Mouse (Mus musculus): ENCODE results near the gene Dock1.
A peak's percentile ranks its signal among the peaks of the same experiment; 100 is the strongest.

The Dock1 gene

DNA sequence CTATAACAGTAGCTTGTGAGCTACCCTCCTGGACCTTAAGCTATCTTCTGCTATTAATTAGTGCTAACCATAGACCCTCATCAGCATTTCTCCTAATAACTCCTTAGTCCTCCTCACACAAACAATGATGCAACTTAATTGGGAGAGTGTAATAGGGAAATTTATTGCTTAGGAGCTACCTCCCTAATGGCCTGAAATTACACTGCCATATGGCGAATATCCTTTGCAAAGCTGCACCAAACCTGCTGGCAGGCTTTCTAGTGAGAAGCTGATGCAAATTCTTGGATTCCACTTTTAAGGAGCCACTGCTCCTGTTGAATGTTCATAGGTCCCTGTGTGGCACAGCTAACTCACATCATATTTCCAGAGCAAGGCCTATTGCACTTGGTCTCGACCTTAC, 320.5 kb downstream of the Dock1 start:
- DNase-seq = no peak

DNA sequence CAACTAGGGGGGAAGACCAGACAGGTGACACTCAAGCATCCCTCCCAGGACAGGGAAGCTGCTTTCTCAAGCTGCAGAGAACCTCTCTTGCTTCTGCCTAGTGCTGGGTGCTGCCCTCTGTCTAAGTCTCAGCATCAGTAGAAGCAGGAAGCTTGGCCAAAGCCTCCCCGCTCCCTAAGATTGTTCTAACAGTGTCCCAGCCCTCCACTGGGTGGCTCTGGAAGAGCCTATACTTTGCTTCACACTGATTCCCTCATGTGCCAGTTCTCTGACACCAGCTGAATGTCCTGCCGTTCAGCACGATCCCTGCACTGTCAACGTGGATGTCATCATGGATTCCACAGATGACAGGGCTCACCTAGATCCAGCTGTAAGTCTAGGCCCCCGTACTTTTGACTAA, 324.5 kb downstream of the Dock1 start:
- DNase-seq = no peak

- no peak for DNase-seq
These were observed 331.8 kb downstream of the Dock1 start for GRCm38 (mm10) chr7:135002216-135002615.

DNA sequence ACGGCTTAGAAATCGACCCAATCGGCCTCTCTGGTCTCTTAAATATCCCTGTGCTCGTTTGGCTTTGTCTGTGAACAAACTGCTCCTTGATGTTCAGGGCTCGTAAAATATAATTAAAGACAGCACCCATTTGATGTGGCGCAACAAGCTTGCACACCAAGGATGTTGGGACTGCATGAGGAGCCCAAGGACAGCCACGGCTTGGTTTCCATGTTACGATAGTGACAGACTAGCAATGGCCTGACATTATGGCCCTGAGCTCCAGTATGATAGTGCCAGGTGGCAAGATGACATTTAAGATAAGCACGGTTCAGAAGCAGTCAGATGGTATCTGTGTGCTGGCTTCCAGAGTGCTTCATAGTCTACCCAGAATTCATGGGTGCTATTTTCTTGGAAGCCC, 332.4 kb downstream of the Dock1 start:
- DNase-seq = no peak

DNA sequence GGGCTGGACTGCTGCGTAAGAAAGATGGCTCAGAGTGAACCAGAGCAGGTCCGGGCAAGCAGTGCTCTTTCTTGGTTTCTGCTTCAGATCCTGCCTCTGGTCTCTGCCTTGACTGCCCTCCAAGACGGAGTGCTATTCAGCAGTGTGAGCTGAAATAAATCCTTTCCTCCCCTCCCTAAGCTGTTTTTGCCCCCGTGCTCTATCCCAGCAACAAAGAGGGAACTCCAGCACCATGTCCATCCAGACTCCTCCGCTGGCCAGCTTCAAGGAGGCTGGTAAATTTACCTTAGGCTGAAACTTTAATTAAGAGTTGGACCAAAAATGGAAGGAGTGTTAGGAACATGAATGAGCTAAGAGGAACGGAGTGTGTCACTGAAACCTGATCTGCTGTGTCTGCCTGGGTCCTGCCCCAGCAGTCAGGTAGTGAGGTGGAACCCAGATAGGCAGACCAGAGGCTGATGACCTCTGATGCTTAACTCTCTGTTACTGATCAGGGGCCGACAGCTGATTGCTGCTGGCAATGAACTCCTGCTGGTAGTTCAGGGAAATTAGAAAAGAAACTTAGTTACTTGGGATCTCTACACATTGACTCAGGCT, 335.6 kb downstream of the Dock1 start:
- DNase-seq = no peak

DNA sequence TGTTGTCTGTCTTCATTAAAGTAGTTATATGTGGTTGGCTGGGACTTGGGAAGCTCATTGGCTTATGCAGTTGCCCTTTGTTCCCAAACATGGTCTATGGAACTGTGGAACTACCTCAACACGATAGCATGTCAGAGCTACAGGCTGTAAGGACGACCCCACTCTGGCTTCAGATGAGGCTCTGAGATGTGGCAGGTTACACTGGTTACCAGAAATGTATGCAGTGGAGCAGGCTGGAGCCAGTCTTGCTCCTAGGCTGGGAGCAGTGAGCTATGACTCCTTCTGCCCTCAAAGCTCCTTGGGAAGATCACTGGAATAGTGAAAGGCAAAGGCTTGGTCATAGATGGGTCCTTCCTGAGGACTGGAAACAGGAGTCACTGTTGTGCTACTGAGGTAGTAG, 337.6 kb downstream of the Dock1 start:
- no peak for DNase-seq

DNA sequence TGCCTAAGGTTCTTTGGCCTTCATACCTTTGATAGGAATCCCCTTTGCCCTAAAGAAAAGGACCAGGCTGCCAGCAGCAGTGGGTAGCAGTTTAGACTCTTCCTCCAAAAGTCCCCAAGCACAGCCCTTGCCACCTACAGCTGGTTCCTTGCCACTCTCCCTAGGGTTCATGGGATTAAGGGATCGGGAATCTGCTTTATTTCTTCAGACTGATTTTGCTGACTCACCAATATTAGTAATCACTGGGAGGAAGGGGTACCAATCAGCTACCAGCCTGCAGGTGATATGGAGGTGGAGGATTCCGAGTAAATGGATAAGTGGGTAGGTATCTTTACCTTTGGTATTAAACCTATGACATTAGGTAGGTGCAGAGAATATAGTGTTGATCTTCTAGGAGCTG, 340.5 kb downstream of the Dock1 start:
- no peak for DNase-seq

GRCm38 (mm10) chr7:135017531-135017930, 347.1 kb downstream of the Dock1 start:
- no peak for DNase-seq

- DNase-seq = no peak
These were observed 350.3 kb downstream of the Dock1 start for GRCm38 (mm10) chr7:135020762-135021161.

DNA sequence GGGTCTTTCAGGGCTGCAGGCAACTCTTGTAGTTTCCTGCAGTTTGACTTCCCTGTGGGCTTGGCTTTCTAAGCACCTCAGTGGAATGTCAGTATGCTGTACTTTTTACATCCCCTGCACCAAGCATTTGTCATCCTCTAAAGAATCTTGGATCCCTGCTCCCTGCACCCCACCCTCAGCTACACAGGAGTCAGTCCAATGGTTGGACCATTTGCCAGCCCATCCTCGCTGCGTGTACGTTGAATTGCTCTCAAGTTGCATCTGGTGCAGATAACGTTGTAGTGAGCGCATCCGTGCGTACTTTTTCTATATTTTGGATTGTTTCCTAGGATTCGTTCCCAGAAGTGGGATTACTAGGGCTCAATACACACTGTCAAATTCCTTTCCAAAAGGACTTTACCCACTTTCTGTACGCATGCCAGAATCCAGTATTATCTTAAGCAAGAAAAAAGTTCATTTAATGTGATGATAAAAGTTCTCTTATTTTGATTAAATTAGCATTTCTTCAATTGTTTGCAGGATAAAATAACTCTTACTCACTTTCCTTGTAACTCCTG, 351.2 kb downstream of the Dock1 start:
- no peak for DNase-seq

DNA sequence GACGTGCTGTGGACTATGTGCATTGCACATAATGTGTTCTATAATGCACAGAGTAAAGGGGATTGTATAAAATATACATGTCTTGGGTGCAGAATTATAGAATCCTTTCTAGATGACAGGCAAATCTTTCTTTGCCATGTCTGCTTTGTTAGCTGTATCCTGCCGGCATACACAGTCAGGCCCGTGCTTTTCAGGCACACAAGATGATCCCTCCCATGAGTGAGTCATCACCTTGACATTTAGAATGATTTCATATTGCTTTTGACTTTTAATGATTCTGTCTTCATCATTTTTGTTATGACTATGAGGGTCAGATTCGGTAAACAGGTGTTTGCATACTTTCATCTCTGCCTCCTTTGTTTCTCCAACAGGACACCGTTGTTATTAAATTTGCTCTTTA, 354.1 kb downstream of the Dock1 start:
- no peak for DNase-seq

DNA sequence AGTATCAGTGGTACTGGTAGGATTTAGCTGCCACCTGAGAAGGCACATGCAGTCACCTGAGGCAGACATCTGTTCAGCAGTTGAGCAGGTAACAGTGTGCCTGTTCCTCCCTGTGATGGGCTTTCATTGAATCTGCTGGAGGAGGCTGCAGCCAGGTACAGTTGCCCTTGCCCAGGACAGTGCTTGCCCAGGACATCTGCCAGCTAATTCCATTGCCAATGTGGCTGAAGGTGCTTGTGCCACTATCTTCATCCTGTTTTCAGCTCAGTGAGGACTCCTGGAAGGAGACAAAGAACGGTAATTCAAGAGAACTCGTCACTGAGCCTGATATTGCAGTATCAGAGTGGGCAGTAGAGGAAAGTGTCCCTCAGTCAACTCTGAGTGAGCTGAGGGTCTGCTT, 358.3 kb downstream of the Dock1 start:
- no peak for DNase-seq

GRCm38 (mm10) chr7:135029136-135029535, 358.7 kb downstream of the Dock1 start:
- no peak for DNase-seq

DNA sequence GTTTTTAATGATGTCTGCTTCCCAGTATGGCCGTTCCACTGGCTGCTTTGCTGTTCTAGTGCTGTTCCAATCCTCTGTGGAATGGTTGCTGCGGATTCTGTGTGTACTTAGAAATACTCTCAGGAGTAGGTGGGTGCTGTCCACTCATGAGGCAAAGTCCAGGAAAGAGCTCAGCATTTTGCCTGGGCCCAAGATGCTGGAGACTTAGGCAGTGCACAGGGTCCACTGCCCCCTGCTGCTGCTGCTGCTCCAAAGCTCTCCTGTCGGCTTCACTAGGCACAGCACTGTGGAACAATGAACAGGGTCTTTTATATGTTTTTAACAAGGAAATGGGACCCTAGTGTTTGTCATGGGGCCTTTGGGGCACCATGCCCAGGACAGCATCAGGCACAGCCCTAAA, 361.0 kb downstream of the Dock1 start:
- no peak for DNase-seq

- DNase-seq = no peak
These were observed 364.4 kb downstream of the Dock1 start for GRCm38 (mm10) chr7:135034811-135035210.

- DNase-seq = no peak
These were observed 365.2 kb downstream of the Dock1 start for GRCm38 (mm10) chr7:135035651-135036050.

- DNase-seq = no peak
These were observed 368.5 kb downstream of the Dock1 start for GRCm38 (mm10) chr7:135038930-135039329.

DNA sequence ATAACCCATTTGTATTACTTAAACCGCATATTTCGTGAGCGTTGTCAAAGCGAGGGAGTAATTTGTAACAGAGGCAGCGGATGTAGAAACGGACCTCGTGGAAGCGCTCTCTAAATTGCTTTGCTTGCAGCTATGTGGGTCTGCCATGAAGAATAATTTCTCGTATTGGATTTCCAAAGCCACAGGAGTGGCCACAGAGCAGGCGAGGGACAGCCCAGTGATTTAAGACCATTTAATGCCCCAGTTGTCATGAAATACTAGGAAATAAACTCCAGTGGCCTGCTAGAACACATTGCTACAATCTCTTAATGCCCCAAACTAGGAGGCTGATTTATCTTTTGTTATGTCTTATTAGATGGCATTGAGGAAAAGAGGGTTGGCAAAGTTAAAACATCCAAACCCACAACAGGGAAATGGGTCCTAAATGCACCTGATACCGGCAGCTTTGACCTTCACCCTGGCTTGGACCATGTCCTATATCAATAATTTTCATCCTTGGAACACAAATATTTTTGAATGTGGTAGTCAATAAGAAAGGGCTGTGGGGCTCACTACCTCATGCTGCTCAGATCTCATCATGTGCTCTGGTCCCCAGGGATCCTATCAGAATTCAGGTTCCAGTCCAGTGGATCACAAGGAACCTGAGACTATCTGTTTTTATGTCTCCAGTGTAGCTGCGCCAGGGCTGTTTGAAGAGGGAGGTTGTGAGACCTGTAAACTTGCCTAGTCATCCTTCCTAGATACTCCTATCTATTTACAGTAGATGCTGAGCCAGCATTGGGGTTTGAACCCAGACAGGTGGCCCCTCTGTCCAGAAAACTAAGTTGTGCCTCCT, 373.7 kb downstream of the Dock1 start:
- DNase-seq = no peak

DNA sequence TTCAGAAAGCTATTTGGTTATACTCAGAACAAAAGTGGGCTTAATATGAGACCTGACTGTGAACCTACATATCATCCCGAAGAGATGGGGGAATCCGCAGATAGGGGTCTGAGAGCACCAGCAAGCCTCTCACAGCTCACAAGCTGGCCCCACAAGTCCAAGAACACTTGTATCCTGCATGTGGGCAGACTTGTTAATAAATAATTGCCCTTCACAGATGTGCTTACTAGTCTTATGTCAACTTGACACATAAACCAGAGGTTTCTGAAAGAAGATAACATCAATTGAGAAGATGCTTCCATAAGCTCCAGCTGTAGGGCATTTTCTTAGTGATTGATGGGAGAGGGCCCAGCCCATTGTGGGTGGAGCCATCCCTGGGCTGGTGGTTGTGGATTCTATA, 379.0 kb downstream of the Dock1 start:
- no peak for DNase-seq

- DNase-seq = no peak
These were observed 382.8 kb downstream of the Dock1 start for GRCm38 (mm10) chr7:135053186-135053715.

DNA sequence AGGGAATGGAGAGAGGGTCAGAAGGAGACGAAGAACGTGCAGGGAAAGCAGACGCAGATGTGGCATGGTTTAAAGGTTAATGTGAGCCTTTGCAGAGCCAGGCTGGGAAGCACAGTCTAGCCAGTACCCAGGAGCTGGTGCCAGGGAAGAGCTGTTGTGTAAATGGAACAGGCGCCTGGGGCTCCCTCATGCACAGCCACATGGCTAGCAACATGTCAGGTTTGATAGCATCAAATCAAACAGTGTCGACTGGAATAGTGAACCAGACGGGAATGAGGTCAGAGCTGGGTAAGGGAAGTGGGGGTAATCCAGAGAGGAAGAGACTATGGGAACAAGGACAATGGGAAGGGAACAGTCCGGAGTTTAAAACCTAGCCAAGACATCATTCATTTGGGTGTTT, 384.2 kb downstream of the Dock1 start:
- peak; percentile 5 to 26 for DNase-seq

DNA sequence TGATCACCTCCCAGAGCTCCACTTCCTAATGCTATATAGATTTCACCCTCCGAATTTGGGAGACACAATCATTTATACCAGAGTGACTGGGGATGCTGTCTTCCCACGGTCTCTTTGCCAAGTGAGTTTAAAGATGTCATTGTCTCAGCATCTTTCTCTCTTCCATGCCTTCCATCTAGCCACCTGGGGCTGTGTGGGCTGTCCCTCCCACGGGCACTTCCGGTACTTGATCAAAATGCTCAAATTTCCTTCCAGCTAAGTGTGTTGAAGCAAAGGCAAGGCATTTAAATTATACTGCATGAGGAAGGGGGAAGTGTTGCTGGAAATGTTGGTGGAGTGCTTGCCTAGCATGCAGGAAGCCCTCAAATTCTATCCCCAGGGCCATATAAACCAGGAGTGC, 388.6 kb downstream of the Dock1 start:
- no peak for DNase-seq

DNA sequence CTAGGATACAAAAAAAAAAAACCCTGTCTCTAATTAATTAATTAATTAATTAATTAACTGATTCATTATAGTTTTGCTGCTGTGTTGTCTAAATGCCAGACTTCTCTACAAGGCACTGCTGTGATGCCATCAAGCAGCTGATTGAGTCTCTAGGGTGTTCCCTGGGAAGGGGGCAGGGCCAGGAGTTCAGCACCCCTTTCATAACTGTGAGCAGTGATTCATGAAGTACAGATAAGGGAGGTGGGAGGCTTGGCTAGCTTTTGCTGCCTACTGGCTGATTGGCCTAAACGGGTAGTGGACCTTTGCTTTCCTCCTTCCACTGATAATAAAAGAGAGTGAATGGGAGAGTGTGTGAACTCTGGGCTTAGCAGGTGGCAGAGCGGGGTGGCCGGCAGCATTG, 389.1 kb downstream of the Dock1 start:
- DNase-seq = no peak

- no peak for DNase-seq
These were observed 393.4 kb downstream of the Dock1 start for GRCm38 (mm10) chr7:135063886-135064285.

Measured in lung, postnatal 4 days (tissue).